Mouse (Mus musculus) myocyte (in vitro differentiated cells): Measurements from ENCODE around the gene Fbxo45.

ENCODE experiments used
- MAX ChIP-seq: IDR thresholded peaks from one replicate; pipeline ENCODE4 v1.6.1; 2011; ENCODE audit warnings: low read depth, mild to moderate bottlenecking, control low read depth
- POLR2A ChIP-seq: IDR thresholded peaks from one replicate; pipeline ENCODE4 v1.6.1; 2011; ENCODE audit warnings: low read depth, mild to moderate bottlenecking, control low read depth, moderate library complexity; ENCODE audit not compliant: insufficient read length

DNA sequence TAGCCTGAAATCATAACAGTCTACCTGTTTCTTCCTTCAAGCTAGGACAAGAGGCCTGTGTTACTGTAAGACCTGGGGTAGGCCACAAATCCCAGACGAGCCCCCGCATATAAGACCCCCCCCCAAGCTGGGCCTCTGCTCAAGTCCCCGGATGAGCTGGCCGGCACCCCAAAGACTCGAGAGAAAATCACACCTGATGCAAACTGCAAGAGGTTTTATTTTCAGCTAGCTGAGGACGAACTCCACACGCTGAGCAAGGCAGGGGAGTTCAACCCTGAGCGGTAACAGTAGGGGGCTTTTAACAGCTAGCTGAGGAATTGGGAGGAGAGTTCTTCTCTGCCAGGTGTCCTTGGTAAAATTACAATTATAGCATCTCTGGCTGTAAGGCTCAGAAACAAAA, 33.3 kb upstream of the Fbxo45 start:
- TF ChIP-seq MAX (no peak), POLR2A (no peak)
